Mouse (Mus musculus): Measurements from ENCODE around the gene Prmt8.

The Prmt8 gene

DNA sequence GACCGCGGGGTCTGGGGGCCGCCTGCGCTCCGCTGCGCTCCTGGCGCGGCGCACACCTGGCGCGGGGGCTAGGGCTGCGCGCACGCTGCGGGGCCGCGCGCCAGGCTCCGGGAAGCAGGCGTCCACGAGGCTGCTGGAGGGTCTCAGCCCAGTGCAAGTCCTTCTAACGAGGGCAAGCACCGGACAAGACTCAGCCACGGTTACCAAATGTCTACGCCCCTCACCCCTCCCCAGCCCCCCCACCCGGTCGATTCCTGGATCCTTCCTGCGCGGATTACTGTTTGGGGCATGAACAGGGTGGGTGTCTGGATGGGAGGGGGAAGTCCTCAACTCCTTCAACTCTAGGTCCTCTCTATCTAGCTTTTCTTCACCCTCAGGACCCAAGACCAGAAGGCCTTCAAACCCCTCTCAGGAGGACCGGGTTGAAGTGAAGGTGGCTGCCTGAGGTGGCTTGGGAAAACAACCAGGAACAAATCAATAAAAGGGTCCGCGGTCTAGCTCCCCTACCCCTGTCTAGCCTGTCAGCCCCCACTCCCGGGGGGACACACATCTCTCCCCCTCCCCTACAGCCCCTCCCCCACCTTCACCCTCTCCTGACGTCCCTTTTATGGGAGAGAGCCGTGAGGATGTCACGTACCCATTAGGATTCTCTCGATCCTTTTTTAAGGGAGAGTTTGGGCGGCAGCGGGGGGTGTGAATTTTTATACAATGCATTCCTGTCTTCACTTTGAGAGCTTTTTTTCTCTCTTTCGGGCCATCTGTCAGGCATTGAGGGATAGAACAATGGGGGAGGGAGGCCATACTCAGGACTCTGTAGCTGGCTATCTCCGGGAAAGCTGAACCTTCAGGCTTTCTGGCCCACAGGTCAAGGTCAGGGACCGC lies at the start of gene Prmt8:
Gene Prmt8, minus strand, starts transcription at position 198 of the 882 bp plus-strand sequence.
- no peak for DNase-seq (ENCODE audit: low read depth, low spot score)

DNA sequence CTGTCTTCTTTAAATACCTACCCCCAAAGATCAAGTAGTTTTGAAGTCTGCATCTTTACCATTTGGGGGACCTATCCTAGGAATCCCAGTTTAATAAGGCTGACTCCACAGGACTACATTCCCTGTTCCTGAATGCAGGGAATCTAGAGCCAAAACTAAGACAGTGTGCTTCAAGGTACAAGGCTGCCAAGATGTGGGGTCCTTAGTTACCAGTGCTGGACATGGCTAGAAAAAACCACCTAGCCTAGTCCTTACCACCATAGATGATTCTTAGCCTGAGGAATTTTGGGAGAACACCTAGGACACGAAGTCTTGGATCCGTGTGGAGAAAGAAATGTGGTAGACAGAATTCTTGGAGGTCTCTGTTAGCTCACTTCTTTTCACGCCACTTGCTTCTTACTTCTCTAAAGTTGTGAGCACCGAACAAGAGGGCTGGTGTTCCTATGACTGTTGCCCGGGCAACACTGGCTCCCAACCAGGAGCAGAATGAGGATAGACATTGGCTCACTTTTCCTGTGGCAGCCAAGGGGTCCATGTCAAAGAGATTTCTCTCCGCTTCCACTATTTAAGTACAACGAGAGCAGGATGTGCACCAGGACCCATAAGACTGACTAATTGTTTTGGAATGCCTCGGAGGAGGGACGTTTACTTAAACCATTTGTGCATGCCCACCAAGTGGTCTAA lies 33.9 kb upstream of the Prmt8 start:
- DNase-seq (ENCODE audit: low read depth, low spot score), result no peak

- DNase-seq (ENCODE audit: low read depth, low spot score), result no peak
Measured at GRCm38 (mm10) chr6:127802211-127802610, 32.9 kb upstream of the Prmt8 start.

DNA sequence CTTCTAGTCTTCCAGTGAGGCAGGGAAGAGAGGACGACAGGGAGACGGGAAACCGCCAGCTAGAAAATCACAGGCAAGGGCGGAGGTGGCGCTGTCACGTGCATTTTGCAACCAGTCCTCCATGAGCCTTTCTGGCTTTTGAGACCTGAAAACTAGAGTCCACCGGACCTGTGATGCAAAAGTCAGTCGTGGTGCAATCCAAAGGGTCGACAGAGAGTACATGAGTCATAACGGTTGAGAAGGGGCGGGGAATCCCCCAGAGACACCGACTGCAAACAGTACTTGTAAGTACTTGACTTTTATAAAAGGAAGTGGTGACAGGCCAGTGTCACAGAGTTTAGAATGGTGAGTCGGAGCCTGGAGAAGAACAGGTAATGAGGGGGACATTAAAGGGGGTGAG lies 20.8 kb upstream of the Prmt8 start:
- no peak for DNase-seq (ENCODE audit: low read depth, low spot score)

GRCm38 (mm10) chr6:127770806-127771205 lies 1.5 kb upstream of the Prmt8 start:
- no peak for DNase-seq (ENCODE audit: low read depth, low spot score)

DNA sequence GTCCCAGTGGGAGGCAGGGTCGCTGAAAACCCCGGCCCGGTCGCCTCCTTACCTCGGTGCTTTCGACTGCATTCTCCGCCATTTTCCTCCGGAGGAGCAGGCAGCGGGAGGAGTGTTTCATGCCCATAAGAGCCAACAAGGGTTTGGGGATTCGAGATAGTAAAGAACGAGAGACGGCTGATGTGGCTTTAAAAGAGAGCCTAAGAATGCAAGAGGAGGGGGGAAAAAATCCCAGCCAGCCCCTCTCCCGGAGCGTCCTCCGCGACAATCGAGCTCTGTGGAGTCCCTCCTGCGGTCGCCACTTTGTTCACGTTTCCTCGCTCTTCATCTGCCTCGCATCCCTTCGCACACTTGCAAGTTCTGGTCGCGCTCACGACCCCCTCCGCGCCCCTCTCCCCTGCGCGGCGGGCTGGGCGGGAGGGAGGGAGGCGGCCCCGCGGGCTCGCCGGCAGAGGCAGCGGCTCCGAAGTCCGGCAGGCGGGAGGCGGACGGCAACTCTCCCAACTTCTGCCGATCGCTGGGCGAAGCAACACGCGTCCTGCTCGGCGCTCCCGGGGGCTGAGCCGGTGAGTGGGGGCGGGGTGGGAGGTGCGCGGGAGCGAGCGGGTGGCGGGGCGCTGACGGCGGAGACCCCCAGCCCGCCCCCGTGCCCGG lies 524 bp downstream of the Prmt8 start:
- DNase-seq (ENCODE audit: low read depth, low spot score), result no peak

- DNase-seq (ENCODE audit: low read depth, low spot score), result peak; percentile 64
Measured at GRCm38 (mm10) chr6:127767706-127768493, 1.4 kb downstream of the Prmt8 start.

GRCm38 (mm10) chr6:127767201-127767705 lies 2.0 kb downstream of the Prmt8 start:
- no peak for DNase-seq (ENCODE audit: low read depth, low spot score)

DNA sequence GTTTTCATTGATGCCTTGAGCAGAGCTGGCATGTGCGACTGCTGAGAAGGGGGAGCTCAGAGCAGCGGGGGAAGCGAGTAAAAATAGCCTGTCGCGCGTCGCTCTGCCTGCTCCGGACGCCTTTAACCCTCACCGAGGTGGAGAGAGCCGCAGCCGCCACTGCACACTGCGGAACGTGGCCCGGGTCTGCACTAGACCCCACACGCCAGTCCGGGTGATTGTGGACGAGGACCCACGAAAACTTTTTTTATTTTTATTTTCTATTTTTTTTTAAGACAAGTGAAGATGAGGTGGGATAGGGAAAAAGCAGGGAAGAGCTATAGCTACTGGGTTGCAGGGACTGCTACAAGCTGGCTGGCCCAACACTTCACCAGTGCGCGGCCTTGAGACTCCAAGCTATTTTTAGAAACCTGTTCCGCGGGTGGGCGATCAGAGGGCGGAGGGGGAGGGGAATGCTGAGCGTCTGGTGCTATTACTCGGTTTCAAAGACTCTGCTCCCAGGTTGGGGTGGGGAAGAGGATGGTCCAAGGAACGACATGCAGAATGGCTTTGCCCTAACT lies 2.6 kb downstream of the Prmt8 start:
- DNase-seq (ENCODE audit: low read depth, low spot score), result no peak

- no peak for DNase-seq (ENCODE audit: low read depth, low spot score)
Measured at GRCm38 (mm10) chr6:127766041-127766604, 3.1 kb downstream of the Prmt8 start.

GRCm38 (mm10) chr6:127765573-127765972 lies 3.7 kb downstream of the Prmt8 start:
- no peak for DNase-seq (ENCODE audit: low read depth, low spot score)

DNA sequence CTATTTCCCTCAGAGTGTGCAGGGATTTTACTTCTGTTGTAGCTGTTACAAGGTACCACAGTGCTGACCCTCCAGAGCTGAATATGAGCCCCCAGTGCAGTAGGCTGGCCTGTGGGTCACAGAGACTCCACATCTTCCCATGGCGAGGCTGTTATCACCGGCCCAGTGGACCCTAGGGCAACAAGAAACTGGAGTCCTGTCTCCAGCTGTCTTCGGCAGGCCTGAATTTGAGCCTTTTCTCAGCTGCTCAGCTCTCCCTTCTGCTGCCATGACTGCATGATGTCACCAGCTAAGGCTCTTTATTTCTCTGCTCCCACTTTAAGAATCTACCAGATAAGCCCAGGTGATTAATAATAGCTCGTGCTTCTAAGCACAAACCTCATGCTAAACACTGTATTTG lies 11.0 kb downstream of the Prmt8 start:
- DNase-seq (ENCODE audit: low read depth, low spot score), result no peak

GRCm38 (mm10) chr6:127757667-127758167 lies 11.6 kb downstream of the Prmt8 start:
- no peak for DNase-seq (ENCODE audit: low read depth, low spot score)

DNA sequence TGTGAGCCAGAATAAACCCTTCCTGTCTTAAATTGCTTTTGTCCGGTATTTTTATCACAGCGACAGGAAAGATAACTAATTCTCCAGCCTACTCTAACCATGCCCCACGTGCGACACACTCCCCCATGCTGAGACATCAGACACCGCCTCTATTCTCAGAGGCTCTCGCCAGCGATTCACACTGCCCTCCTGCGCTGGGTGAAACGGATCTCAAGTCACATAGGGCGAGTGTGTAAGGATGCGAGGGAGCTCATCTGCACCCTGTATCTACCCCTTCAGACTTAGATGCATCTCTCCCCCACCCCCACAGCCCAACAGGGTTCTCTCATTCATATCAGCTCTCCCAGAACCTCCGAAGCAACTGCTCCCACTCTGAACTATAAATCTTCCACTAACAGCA lies 12.4 kb downstream of the Prmt8 start:
- DNase-seq (ENCODE audit: low read depth, low spot score), result no peak

GRCm38 (mm10) chr6:127753228-127753627 lies 16.0 kb downstream of the Prmt8 start:
- no peak for DNase-seq (ENCODE audit: low read depth, low spot score)

DNA sequence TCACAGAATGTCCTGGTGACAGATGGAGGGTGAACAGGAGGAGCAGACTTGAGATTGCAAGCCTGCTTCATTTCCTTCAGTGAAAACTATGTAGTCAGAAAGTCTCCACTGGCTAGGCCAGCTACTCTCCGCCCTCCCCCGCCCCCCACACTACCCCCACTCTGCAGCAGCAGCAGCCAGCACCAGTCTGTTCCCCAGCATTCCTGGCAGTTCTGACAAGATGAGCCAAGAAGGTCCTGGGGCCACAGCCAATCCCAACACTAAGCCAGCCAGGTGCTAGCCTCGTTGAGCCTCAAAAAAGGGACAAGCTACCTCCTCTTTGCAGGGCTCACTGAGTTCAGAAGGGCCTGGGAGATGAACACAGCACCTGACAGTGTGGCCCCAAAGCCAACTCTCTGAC lies 16.6 kb downstream of the Prmt8 start:
- DNase-seq (ENCODE audit: low read depth, low spot score), result no peak

DNA sequence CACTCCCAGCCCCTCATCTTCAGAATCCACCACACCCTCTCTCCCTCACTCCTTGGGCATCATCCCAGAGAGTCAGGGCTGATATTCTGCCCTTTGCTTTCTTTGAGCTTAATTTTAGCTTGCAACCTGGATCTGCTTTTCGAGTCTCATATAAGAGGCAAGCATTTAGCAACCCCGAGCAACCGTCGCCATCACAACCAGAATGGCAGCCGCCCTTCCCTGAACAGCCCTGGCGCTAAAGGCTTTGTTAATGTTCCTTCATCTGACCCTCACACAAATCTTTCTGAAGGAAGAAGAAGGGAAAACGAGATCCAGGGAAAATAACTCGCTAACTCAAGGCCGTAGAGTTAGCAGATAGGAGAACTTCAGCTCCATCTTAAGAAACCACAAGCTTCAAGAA lies 17.8 kb downstream of the Prmt8 start:
- DNase-seq (ENCODE audit: low read depth, low spot score), result no peak

DNA sequence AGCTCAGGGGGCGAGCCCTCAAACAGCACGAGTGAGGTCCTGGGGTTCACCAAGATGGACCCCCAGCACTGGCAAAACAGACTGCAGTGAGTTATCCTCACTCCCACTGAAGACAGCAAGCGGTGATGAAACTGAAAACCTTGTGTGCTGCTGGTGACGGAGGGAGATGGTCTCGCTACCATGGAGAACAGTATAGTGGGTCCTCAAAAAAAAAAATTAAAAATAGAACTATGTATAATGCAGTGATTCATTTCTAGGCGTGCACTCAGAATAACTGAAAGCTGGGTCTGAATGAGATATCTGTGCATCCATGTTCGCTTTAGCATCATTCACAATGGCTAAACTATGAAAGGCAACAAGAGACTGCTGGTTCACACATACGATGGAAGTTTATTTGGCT lies 20.5 kb downstream of the Prmt8 start:
- DNase-seq (ENCODE audit: low read depth, low spot score), result no peak

- DNase-seq (ENCODE audit: low read depth, low spot score), result no peak
Measured at GRCm38 (mm10) chr6:127742290-127742689, 27.0 kb downstream of the Prmt8 start.

- DNase-seq (ENCODE audit: low read depth, low spot score), result no peak
Measured at GRCm38 (mm10) chr6:127741162-127741561, 28.1 kb downstream of the Prmt8 start.

GRCm38 (mm10) chr6:127740711-127741110 lies 28.6 kb downstream of the Prmt8 start:
- DNase-seq (ENCODE audit: low read depth, low spot score), result no peak

Measured in forelimb bud, embryonic 11.5 days (tissue).